Mouse (Mus musculus) left cerebral cortex, postnatal 4 days (tissue): ENCODE measurements around the gene Grin2b. TPM values are rescaled to one million over a fixed set of nuclear protein-coding genes. Genes with fewer than 3 reads are reported as not detected.
"Not testable (repeated sequence)": the region's sequence is repeated elsewhere in the genome, so short reads cannot be mapped to it uniquely, and the experiment has no call there.

Experiments
- DNase-seq: peaks from one replicate; pipeline ENCODE4 v3.0.0-alpha.2; 2022
- intact Hi-C: fragments of 180-260 bp; cut with DNase I; formaldehyde crosslinking; loops from one replicate; pipeline ENCODE4 v1.15.1; 2025
- total RNA-seq, 2 experiments: library from RNA; stranded (reverse); gene quantifications; 2 replicates each; pipeline ENCODE4 v1.2.3; 2021

The Grin2b gene
- total RNA-seq, 2 experiments from 2014 or later = 303 to 310 TPM

DNA sequence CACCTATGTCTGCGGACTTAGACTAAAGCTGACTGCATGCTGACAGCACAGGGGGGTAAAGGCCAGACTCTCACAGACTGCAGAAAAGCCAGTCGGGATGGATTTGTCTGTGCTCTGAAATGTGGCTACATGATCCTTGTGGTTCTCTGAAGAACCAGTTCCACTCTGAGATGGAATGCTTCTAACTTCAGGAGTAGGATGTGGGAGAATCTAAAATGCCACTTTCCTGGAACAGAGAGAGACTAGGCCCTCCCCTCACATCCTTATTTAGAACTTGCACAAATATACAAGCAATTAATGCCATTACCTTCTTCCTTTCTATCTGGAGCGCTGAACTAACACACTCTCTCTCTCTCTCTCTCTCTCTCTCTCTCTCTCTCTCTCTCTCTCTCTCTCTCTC lies 346.0 kb downstream of the Grin2b start:
- DNase-seq = no peak
- intact Hi-C loops = no loop called here

DNA sequence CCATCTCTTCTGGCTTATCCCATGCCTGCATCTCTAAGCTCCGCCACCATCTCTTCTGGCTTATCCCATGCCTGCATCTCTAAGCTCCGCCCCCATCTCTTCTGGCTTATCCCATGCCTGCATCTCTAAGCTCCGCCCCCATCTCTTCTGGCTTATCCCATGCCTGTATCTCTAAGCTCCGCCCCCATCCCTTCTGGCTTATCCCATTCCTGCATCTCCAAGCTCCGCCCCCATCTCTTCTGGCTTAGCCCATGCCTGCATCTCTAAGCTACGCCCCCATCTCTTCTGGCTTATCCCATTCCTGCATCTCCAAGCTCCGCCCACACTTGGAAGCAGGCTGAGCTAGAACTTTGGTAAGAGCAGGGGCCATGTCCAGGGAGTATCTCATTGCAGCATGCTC lies 346.5 kb downstream of the Grin2b start:
- intact Hi-C loops, DNase-seq: not testable (repeated sequence)

DNA sequence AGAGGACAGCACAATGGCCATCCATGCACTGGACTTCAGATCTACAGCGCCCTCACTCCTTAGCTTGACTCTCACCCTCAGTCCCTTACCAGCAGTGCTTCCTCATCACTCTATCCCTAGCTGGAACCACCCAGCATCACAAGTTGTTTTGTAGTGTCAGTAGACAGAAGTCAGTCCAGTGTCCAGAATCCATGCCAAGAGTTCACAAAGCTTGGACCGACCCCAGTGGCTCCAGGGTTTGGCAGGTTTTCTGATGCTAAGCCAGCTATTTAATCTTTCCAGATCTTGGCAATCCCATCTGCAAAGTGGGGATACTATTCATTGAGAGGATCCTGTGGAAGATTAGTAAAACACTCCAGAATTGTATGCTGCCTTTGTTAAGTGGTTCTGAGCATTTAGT lies 355.9 kb downstream of the Grin2b start:
- intact Hi-C loops = no loop called here
- no peak for DNase-seq

DNA sequence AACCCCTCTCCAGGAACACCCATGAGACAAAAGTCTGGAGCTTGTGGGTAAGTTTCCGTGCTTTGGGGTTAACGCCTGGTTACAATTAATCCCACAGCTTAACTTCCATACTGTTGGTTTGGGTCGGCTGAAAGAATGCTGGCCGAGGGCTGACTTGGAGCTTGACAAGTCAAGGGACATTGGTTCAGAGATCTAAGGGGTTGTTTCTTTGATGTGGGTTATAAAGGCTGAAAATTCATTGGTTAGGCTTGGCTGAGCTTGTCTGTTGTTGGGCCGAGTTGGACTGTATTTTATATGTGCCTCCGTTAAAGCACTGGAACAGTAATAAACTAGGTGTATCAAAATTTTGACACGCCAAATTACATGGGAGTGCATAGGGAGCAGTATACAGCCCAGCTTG lies 359.6 kb downstream of the Grin2b start:
- intact Hi-C loops = no loop called here
- no peak for DNase-seq

DNA sequence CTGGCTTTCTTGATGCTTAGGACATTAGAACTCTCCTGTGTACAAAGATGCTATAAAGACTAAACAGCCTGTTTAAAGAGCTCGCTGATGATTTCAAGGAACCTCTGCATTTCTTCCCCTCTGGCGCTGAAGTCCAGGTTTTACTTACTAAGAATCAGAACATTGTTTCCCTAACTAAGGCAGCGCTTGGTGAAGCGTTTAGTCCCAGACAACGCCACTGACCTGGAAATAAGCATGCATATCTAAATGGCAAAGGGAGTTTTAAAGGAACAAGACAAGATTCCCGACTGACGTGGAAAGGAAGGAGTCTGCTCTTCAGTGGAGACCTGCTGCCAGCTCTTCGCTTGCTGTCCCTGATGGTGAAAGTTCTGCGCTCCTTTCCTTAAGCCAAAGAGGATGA lies 367.9 kb downstream of the Grin2b start:
- intact Hi-C loops = no loop called here
- no peak for DNase-seq

DNA sequence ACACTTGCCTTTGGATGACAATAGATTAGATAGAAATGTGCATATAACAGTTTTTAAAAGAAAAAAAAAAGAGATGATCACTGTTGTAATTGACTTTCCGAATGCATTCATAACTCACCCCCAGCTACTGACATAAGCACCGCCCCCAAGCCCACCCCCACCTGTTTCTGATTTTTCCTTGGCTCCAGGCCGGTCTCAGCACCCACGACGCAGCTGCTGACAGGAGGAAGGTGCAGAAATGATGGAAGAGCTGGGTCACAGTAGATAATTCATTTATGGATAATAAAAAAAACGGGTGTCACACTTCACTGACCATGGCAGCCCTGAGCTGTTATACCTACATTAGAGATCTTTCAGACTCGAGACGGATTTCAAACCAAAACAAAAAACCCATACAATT lies 373.4 kb downstream of the Grin2b start:
- DNase-seq = no peak
- intact Hi-C loops = no loop called here

DNA sequence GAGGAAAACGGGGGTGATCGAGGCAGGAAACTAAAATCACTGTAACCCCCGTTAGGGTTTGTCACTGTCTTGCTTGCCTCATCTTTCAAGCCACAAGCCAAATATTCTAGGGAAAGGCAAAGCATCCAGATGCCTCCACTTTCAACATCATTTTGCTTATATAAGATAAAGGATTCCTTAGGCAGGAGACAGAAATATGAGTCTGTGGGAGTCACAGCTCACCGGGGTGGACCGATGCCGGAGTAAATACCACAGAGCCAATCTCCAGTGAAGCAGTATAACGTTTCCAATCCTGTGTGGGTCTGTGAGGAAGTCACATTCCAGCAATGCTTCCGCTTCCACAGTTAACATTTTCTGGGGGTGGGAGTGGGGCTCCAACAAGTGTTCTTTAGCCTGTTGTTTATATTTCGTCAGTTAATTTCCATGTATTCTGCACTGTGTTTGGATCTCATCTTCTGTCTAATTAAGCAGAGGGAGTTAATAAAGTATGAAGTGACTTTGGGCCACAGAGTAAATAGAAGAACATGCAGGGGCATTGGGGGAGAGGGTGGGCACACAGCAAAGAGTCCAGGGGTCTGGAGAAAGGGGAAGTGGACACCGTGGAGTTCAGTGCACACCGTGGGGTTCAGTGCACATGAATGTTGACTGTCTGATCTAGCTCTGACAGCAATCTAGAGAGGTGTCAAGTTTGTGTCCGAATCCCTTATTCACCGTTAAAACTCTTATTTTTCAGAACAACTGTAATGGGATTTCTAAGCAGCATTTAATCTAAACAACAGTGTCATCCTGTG lies 374.9 kb downstream of the Grin2b start:
- no peak for DNase-seq
- intact Hi-C loops = no loop called here

DNA sequence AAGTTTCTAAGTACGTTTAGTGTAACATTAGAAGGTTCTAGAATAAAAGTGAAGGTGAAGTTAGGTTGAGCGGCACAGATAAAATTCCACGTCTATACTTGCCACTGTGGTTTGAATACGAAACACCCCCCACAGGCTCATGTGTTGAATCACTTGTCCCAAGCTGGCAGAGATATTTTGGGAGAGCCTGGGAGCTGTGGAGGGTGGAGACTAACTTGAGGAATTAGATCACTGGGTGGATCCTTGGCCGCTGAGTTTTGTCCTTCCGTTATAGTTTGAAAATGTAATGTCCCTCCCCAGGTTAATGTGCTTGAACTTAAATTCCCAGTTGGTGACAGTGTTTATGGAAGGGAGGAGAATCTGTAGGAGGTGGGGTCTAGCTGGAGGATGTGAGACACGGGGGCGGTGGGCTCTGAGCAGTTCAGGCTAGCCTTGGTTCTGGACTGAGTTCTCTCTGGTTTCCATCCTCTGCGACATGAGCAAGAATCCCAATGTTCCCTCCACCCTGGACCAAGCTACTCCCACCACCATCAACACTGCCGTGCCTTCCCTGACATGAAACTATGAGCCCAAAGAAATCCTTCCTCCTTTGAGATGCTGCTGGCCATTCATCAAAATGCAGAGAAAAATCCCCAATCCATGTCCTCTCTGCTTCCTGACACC lies 375.8 kb downstream of the Grin2b start:
- intact Hi-C loops = no loop called here
- no peak for DNase-seq

DNA sequence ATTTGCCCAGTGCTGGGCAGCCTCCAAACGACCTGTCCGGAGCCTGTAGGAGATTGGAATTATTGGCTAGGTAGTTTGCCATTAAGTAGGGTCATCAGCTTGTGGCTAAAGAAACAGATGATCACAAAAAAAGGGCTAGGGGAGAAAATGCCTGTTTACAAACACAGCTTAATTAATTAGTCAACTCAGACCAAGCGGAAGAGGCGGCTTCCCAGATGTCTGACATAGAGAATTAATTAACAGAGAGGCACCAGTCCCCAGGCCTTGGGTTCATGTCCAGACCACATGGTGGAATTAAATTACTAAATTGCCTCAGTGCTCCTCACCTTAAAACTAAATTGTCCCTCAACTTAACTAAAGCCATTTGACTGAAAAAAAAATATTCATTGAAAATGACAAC lies 376.4 kb downstream of the Grin2b start:
- intact Hi-C loops = no loop called here
- DNase-seq = peak; percentile 12

DNA sequence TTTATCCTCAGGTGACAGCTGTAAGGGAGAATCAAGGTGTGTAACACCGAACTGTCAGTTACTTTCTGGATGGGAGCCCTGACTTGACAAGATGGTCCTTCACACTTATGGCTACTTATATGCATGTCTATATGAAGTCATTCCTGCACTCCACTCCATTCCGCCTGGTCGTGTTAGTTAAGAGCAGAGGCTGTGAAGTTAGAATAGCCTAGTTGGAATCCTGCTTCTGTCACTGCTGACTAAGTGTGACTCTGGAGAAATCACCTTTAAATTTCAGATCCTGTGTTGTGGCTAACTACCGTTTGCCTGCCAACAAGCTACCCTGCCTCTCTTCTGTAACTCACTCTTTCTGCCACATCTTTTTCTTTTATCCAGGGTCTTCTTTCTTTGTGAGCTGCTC lies 381.9 kb downstream of the Grin2b start:
- no peak for DNase-seq
- intact Hi-C loops = no loop called here

DNA sequence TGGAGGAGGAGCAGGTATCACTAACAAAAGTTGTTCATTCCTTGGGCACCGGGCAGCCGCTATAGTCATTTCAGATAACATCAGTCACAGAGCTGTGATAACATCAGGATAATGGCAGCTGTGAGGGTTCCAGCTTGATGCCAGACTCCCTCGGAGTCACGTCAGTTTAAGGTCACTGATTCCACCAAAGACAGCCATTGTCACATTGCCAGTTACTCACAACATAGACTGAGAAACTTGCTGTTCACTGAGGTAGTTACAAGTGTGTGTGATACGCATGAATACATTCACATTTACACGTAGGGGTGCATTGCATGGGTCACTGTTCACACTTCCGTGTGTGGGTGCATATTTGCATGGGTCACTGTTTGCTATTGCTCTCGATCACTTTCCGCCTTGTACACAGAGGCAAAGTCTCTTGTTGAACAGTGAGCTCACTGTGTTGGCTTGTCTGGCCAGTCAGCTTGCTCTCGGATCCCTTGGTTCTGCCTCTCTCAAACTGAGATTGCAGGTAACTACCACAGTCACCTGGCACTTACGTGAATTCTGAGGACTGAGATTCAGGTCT lies 383.6 kb downstream of the Grin2b start:
- DNase-seq = no peak
- intact Hi-C loops = no loop called here

DNA sequence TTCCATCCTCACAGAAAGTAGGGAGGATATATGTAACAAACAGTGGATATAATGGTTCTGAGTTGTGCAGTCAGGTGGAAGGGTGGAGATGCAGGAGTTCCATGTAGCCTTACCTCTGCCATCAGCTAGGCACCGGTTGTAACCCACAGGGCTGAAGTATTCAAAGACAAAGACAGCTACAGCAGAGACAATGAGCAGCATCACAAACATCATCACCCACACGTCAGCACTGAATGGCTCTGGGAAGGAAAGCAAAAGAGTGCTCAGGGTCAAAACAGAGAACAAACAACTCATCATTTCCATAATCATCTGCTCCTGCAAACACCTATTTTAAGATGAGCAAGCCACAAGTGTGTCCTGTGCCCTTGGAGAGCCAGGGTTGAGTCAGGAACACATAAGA lies 398.6 kb downstream of the Grin2b start:
- intact Hi-C loops = no loop called here
- DNase-seq = no peak

DNA sequence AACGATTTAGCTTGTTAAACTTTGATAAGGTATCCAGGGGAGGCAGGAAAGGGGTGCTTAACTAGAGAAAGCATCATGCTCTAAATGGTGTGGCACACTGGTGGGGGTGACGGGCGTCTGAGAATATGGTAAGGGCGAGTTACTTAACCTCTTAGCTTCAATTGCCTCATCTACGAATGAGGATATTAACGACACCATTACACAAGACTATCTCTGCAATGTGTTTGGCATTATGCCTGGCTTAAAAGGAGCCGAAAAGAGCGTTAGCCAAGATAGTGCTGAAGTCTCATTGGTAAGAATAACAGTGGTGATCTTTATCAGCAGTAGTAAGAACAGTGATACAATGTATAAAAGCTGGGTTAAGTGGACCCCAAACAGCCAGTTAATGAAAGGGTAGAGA lies 405.7 kb downstream of the Grin2b start:
- intact Hi-C loops = no loop called here
- DNase-seq = no peak

DNA sequence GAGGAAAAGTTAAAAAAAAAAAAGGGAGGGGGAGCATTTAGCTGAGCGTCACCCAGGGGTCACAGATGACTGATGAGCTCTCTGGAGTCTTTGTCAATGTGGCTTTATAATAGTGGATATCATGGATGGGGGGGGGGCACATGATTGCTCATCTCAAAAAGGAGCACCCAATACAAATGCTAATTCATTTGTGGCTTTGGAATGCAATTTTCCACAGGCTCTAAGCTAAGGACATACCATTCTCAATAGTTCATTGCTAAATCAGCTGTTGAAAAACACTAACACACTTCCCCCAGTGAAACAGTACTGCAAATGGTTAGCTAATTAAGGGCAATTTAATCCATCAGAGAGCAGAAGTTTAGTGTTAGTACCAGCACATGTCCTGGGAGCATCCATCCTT lies 414.6 kb downstream of the Grin2b start:
- no peak for DNase-seq
- intact Hi-C loops = no loop called here

DNA sequence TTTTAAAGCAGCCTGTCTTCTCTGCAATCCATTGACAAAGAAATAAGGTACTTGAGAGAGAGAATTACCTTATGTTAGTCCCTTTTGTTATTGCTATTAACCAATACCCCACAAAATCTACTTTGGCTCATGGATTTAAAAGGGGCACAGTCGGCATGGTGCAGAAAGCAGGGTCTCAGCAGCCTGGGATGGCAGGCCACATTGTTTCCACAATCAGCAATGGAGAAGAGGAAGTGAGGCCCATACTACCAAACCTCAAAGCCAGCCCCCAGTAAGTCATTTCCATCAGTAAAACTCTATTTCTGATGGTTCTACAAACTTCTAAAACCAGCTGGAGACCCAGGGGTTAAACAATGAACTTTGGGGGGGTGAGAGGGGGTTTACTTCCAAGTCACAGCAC lies 417.2 kb downstream of the Grin2b start:
- intact Hi-C loops = no loop called here
- no peak for DNase-seq

DNA sequence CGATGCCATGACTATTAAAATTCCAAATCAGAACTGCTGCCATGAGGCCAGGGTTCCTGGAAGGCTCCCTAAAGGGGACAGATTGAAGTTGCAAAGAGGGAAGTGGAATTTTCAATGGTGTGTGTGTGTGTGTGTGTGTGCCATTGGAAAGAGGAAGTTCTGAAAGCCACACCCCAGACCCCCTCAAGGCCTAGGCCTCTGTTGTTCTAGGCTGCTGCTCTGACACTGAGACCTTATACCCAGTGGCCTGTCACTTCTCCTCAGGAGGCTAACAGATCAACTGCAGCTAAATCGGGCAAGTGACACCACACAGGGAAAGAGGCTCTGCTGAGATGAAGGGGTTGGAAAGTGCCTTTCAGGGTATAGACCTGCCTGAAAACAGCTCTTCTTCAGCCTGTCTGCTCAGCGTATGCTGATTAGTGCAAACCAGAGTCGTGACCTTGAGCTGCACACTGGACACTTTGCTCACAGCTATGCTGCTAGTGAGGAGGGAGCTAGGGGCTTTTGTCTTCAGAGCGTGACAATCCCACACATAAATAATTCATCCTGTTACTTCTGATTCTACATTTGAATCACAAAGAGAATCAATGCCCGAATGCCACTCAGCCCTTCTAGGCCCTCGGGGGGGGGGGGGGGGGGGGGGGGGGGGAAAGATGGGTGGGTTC lies 424.8 kb downstream of the Grin2b start:
- DNase-seq = no peak
- intact Hi-C loops = no loop called here

DNA sequence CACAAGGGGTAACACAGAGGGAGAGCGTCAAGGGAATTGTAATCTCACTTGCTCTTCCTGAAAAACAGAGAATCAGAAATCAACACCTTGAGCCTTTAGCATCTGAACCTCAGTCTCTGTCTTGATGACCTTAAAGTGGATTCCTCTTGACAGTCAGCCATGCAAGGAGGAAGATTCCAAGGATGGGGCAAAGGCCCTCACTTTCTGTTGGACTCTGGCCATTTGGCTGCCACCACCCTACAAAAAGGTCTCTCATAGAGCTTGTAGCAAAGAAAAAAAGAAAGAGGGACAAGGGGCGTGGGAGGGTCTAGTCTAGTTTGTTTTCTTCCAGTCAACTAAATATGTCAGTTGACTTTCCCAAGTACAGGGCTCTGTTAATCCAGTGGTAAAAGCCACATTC lies 427.7 kb downstream of the Grin2b start:
- intact Hi-C loops = no loop called here
- no peak for DNase-seq

DNA sequence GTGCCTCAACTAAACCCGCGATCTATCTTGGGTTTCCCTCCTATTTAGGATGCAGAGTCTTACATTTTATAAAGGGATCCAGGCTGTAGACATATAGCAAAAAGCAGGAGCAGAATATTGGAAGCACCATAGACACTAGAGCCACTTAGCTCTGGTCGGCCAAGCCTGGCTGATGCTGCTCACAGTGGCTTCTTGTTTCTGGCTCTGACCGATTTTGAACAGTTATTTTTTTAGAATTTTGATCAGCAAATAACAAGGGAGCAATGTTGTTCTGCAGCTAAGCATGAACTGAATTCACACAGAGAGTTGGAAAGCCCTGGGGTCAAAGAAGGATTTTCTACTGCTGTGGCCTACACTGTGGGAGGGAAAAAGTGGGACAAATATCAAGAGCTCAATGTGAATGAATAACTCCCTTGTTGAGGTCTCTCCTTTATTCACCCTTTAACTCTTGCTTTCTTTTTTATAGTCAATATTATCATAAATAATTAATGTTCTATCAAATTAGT lies 439.0 kb downstream of the Grin2b start:
- intact Hi-C loops = no loop called here

DNA sequence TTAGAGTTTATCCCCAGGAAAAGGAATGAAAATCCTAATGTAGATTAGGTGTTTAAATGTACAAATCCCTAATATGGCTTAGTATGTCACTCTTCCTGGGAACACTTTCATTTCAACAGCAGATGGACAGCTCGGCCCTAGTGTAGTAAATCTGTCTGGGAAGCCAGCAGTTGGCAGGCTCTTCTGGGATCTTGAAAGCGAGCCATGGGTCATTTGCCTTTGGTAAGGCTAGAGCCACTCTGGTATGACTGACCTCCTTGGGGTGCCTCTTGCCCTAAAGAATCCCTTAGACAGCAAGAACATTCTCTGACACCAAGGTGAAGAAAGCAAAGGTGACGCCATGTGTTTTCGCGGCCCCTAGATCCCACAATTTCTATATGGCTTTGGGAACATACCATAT lies 446.2 kb downstream of the Grin2b start:
- DNase-seq = peak; percentile 35
- intact Hi-C loops = no loop called here

More for the DNA sequence above, 439.0 kb downstream of the Grin2b start:
- no peak for DNase-seq

DNA sequence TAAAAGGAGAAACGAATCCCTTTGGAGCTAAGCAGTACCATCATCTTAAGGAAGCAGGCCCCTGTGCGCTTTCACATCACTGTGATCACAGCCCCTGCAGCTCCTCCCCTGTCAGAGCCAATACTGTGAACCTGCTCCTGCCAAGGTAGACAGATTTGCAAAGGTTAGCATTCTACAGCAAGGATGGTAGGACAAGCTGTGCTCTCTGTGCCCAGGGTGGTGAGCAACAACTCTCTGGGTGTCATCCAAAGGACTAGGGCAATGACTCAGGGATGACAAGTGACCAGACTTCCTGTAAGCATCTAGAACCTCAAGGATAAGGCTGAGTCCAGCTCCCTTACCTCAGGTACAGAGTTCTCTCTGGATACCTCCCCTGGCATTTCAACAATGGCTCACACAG lies 451.6 kb downstream of the Grin2b start:
- intact Hi-C loops = no loop called here

DNA sequence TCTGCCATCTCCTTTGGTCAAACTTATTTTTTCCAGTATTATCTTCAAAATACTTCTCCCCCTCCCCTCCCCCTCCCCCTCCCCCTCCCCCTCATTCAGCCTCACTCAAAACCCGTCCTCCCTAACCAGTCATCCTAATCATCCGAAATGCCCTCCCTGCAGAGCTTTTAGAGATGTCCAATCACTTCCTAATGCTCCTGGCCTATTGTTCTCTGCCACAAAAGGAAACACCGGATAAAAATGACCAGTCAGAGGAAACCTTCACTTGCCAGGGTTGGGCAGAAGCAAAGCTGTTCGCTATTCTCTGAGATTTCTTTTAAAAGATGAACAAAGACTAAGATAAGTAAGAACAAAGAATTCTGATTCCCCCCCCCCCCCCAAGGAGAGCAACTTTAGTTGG lies 458.4 kb downstream of the Grin2b start:
- no peak for DNase-seq
- intact Hi-C loops = no loop called here

More for the DNA sequence above, 451.6 kb downstream of the Grin2b start:
- DNase-seq = no peak
